In genomic region chr1:189852456-189852855, GRCm38 (mm10) we compare ENCODE assay signal across 15 mouse cellular contexts.
DNase-seq lines count a peak whose midpoint lies in the region; ATAC-seq and TF ChIP-seq lines count a peak whose summit lies in the region.
"Had no signal": no experiment of that assay in that cellular context is flagged by ENCODE, and none has a peak within 500 bp of the region (broad histone marks: within the 10 kb centered on the region; RNA-seq: fewer than 3 reads in every experiment).

No protein-coding gene starts in this region.

- H3K9me3 ChIP-seq in limb, embryonic 15.5 days, result no peaks in the 10 kb centered on the region
- no peaks in the 10 kb centered on the region for H3K9me3 ChIP-seq in stomach, postnatal 0 days (ENCODE audit: control insufficient read depth, low read length)
- H3K9me3 ChIP-seq in intestine, embryonic 15.5 days, result no peaks in the 10 kb centered on the region

- no peak overlapping the region for H3K4me2 ChIP-seq in limb, embryonic 15.5 days
- H3K4me2 ChIP-seq in stomach, postnatal 0 days (replicated peaks; ENCODE audit: low read depth), result no peak overlapping the region
- no peak overlapping the region for H3K4me2 ChIP-seq in intestine, embryonic 15.5 days (replicated peaks)
- H3K4me2 ChIP-seq: liver, embryonic 11.5 days had no signal

- peak overlapping the region; percentile 58; the same call in 1 of the 2 replicates for H3K27ac ChIP-seq in embryonic fibroblast, embryonic 13.5 days (ENCODE audit: insufficient read depth, low read length)
- H3K27ac ChIP-seq in limb, embryonic 15.5 days, result peak overlapping the region; percentile 65; the same call in 1 of the 2 replicates
- peak overlapping the region; percentile 2 for H3K27ac ChIP-seq in stomach, postnatal 0 days (replicated peaks)
- H3K27ac ChIP-seq in intestine, embryonic 15.5 days, result no peak overlapping the region
- no peak overlapping the region for H3K27ac ChIP-seq in kidney, adult 2 months (ENCODE audit: insufficient read depth, low read depth, low read length)

- no peak for TF ChIP-seq EP300 in stomach, postnatal 0 days (optimal IDR thresholded peaks at IDR 0.05)

- TF ChIP-seq CTCF in lung, adult 2 months (IDR thresholded peaks at IDR 0.05; ENCODE audit: insufficient read depth, low read length), result no peak
- TF ChIP-seq CTCF in embryonic fibroblast, embryonic 13.5 days (IDR thresholded peaks at IDR 0.05; ENCODE audit: borderline replicate concordance, insufficient read depth, low read length), result no peak
- no peak for TF ChIP-seq CTCF in stomach, postnatal 0 days (IDR thresholded peaks at IDR 0.05; ENCODE audit: low read depth)
- TF ChIP-seq CTCF in kidney, adult 2 months (conservative IDR thresholded peaks at IDR 0.05; ENCODE audit: insufficient read depth, insufficient read length, low read depth, low read length), result no peak

- peak; percentile 46 for ATAC-seq in limb, embryonic 15.5 days (ENCODE audit: insufficient number of reproducible peaks, low FRiP score, low TSS enrichment, low read depth)
- ATAC-seq in stomach, postnatal 0 days (ENCODE audit: low FRiP score, low TSS enrichment), result peak; percentile 67; the same call in 1 of the 2 replicates
- ATAC-seq in intestine, embryonic 15.5 days, result no peak
- ATAC-seq: intestine, embryonic 16.5 days had no signal

- H3K4me3 ChIP-seq in lung, adult 2 months (replicated peaks; ENCODE audit: extremely low read depth, low read depth, low read length), result no peak overlapping the region
- H3K4me3 ChIP-seq in embryonic fibroblast, embryonic 13.5 days (ENCODE audit: insufficient read depth, low read length), result no peak overlapping the region
- no peak overlapping the region for H3K4me3 ChIP-seq in limb, embryonic 15.5 days
- H3K4me3 ChIP-seq in stomach, postnatal 0 days (ENCODE audit: low read depth, low read length), result no peak overlapping the region
- no peak overlapping the region for H3K4me3 ChIP-seq in intestine, embryonic 15.5 days (replicated peaks)
- H3K4me3 ChIP-seq in kidney, adult 2 months (ENCODE audit: insufficient read depth, low read depth, low read length), result no peak overlapping the region
- H3K4me3 ChIP-seq: megakaryocyte, embryonic 14.5 days had no signal

- H3K4me1 ChIP-seq in lung, adult 2 months (ENCODE audit: control insufficient read depth, insufficient read depth, low read length), result no peaks in the 10 kb centered on the region
- no peaks in the 10 kb centered on the region for H3K4me1 ChIP-seq in embryonic fibroblast, embryonic 13.5 days (ENCODE audit: control insufficient read depth, insufficient read depth, low read length)
- H3K4me1 ChIP-seq in limb, embryonic 15.5 days, result peaks cover 5% of the 10 kb centered on the region
- H3K4me1 ChIP-seq in stomach, postnatal 0 days (replicated peaks; ENCODE audit: control insufficient read depth, insufficient read depth), result no peaks in the 10 kb centered on the region
- no peaks in the 10 kb centered on the region for H3K4me1 ChIP-seq in intestine, embryonic 15.5 days (replicated peaks)
- H3K4me1 ChIP-seq in kidney, adult 2 months (ENCODE audit: control insufficient read depth, insufficient read depth, low read length), result no peaks in the 10 kb centered on the region

- peak; percentile 36 to 58 for DNase-seq in lung, adult 18-20 months
- DNase-seq in lung, adult 2 months, result no peak
- DNase-seq in stomach, postnatal 0 days (ENCODE audit: low spot score), result no peak
- DNase-seq in spleen, adult 12 weeks (ENCODE audit: low spot score), result no peak
- DNase-seq in kidney, adult 2 months, result no peak
- DNase-seq: adrenal gland, postnatal 25 days; cerebellum, postnatal 25 days; kidney, postnatal 36 days had no signal

- H3K36me3 ChIP-seq in limb, embryonic 15.5 days, result peaks cover 83% of the 10 kb centered on the region
- peaks cover 16% of the 10 kb centered on the region for H3K36me3 ChIP-seq in stomach, postnatal 0 days (ENCODE audit: control insufficient read depth, insufficient read depth, low read length)
- H3K36me3 ChIP-seq in intestine, embryonic 15.5 days, result peaks cover 10% of the 10 kb centered on the region
- H3K36me3 ChIP-seq in kidney, adult 2 months (ENCODE audit: control insufficient read depth, insufficient read depth, low read length), result no peaks in the 10 kb centered on the region

- H3K27me3 ChIP-seq in limb, embryonic 15.5 days, result no peaks in the 10 kb centered on the region
- no peaks in the 10 kb centered on the region for H3K27me3 ChIP-seq in stomach, postnatal 0 days (ENCODE audit: control insufficient read depth, insufficient read depth, low read length)
- no peaks in the 10 kb centered on the region for H3K27me3 ChIP-seq in intestine, embryonic 15.5 days (replicated peaks)
- no peaks in the 10 kb centered on the region for H3K27me3 ChIP-seq in kidney, adult 2 months (replicated peaks; ENCODE audit: control insufficient read depth, insufficient read depth, low read length)
- H3K27me3 ChIP-seq: CH12.LX had no signal

- TF ChIP-seq POLR2A in lung, adult 2 months (IDR thresholded peaks at IDR 0.05; ENCODE audit: borderline replicate concordance, extremely low read depth, low read depth, low read length), result no peak
- TF ChIP-seq POLR2A in embryonic fibroblast, embryonic 13.5 days (IDR thresholded peaks at IDR 0.05; ENCODE audit: low read depth, low read length), result no peak
- TF ChIP-seq POLR2A in kidney, adult 2 months (IDR thresholded peaks at IDR 0.05; ENCODE audit: low read depth, low read length), result no peak

- no peak overlapping the region for H3K9ac ChIP-seq in limb, embryonic 15.5 days
- H3K9ac ChIP-seq in stomach, postnatal 0 days (ENCODE audit: low read length), result no peak overlapping the region
- no peak overlapping the region for H3K9ac ChIP-seq in intestine, embryonic 15.5 days

- WGBS in lung, adult 2 months, result 78% methylated on average over 7 of the region's 7 CpGs
- 39% methylated on average over 7 of the region's 7 CpGs for WGBS in limb, embryonic 15.5 days
- WGBS in stomach, postnatal 0 days, result 60% methylated on average over 7 of the region's 7 CpGs
- 87% methylated on average over 7 of the region's 7 CpGs for WGBS in intestine, embryonic 15.5 days
- WGBS in kidney, adult 2 months, result 82% methylated on average over 7 of the region's 7 CpGs

Comparison
In these comparisons a context has a peak if more than half of its experiments do, and no peak if none do; other contexts are left out.
1. DNase-seq: peak in lung, adult 18-20 months (2 of 2); none in lung, adult 2 months (single experiment), stomach, postnatal 0 days (single experiment), spleen, adult 12 weeks (single experiment) and kidney, adult 2 months (single experiment).
2. H3K27ac ChIP-seq: peak in embryonic fibroblast, embryonic 13.5 days (single experiment), limb, embryonic 15.5 days (single experiment) and stomach, postnatal 0 days (single experiment); none in intestine, embryonic 15.5 days (single experiment) and kidney, adult 2 months (single experiment).